Mouse (Mus musculus) neural tube, embryonic 14.5 days (tissue): Measurements from ENCODE around the gene Pip4p1. TPM values are rescaled to one million over a fixed set of nuclear protein-coding genes. Genes with fewer than 3 reads are reported as not detected.
A peak's percentile ranks its signal among the peaks of the same experiment; 100 is the strongest.
"Not testable (repeated sequence)": the region's sequence is repeated elsewhere in the genome, so short reads cannot be mapped to it uniquely, and the experiment has no call there.

Experiments
- ATAC-seq: fragments of 200-750 bp; cut with Nextera tagmentation; 2 replicates; pipeline ENCODE4 v1.8.0; 2017; ENCODE audit warnings: low read depth, mild to moderate bottlenecking, moderate TSS enrichment, moderate library complexity
- H3K27ac ChIP-seq: fragments of 300-500 bp; sonication (generic); 2 replicates; pipeline ENCODE4 v1.5.1; 2014; ENCODE audit warnings: low read depth, mild to moderate bottlenecking, control low read depth, low read length, moderate library complexity, mixed read lengths
- H3K27me3 ChIP-seq: fragments of 300-500 bp; sonication (generic); 2 replicates; pipeline ENCODE4 v1.6.1; 2014; ENCODE audit warnings: low read length; ENCODE audit not compliant: control insufficient read depth, insufficient read depth
- H3K36me3 ChIP-seq: fragments of 300-500 bp; sonication (generic); 2 replicates; pipeline ENCODE4 v1.6.1; 2014; ENCODE audit warnings: low read length, mixed read lengths; ENCODE audit not compliant: control insufficient read depth, insufficient read depth
- H3K4me1 ChIP-seq: fragments of 300-500 bp; sonication (generic); 2 replicates; pipeline ENCODE4 v1.6.1; 2014; ENCODE audit warnings: low read length; ENCODE audit not compliant: control insufficient read depth, insufficient read depth
- H3K4me2 ChIP-seq: fragments of 300-500 bp; sonication (generic); 2 replicates; pipeline ENCODE4 v1.6.1; 2014; ENCODE audit warnings: mild to moderate bottlenecking, low read depth, low read length, control low read depth
- H3K4me3 ChIP-seq: fragments of 300-500 bp; sonication (generic); 2 replicates; pipeline ENCODE4 v1.5.1; 2014; ENCODE audit warnings: low read depth, low read length, control low read depth, mixed read lengths
- H3K9ac ChIP-seq: fragments of 300-500 bp; sonication (generic); replicated peaks from 2 replicates; pipeline ENCODE4 v1.6.1; 2014; ENCODE audit warnings: low read depth, mild to moderate bottlenecking, control low read depth, low read length, mixed read lengths
- H3K9me3 ChIP-seq: fragments of 300-500 bp; sonication (generic); 2 replicates; pipeline ENCODE4 v1.6.1; 2016; ENCODE audit warnings: low read length; ENCODE audit not compliant: control insufficient read depth
- WGBS: fragments of 180-500 bp; shearing (Covaris S2); extraction: QIAGEN DNeasy Blood & Tissue Kit; methylation state at CpG from one replicate; pipeline ENCODE4 v1.1.7; 2014; 5-methylcytosine and 5-hydroxymethylcytosine counted together
- polyA plus RNA-seq: library from polyadenylated mRNA; unstranded; fragments of >200 nt; fragmentation: Nextera tagmentation; extraction: Ambion mirVana; gene quantifications from 2 replicates; pipeline ENCODE4 v1.2.1, GENCODE M21; 2014

Pip4p1 gene
- polyA plus RNA-seq, 1 experiment from 2014 or later, result 68.4 TPM

- peak; percentile 46; the same call in 1 of the 2 replicates for ATAC-seq
- Histone ChIP-seq H3K27me3 (no peaks in the 10 kb centered on the region), H3K4me1 (no peaks in the 10 kb centered on the region), H3K27ac (0 out of 2 replicates have a peak overlapping the region, but pooled peaks have one; percentile 34), H3K9me3 (no peaks in the 10 kb centered on the region), H3K36me3 (no peaks in the 10 kb centered on the region), H3K9ac (no peak overlapping the region), H3K4me3 (no peak overlapping the region), H3K4me2 (no peak overlapping the region)
- 12% methylated on average over 12 of the region's 12 CpGs for WGBS
Measured at GRCm38 (mm10) chr14:50969558-50970544, 39.2 kb upstream of the Pip4p1 start.

- no peak for ATAC-seq
- 0% methylated on average over 1 of the region's 1 CpGs for WGBS
- H3K4me3 ChIP-seq, result no peak overlapping the region
- H3K9ac ChIP-seq, result no peak overlapping the region
- no peak overlapping the region for H3K4me2 ChIP-seq
- H3K36me3 ChIP-seq, result no peaks in the 10 kb centered on the region
- H3K4me1 ChIP-seq, result no peaks in the 10 kb centered on the region
- H3K27me3 ChIP-seq, result no peaks in the 10 kb centered on the region
- H3K9me3 ChIP-seq, result no peaks in the 10 kb centered on the region
- H3K27ac ChIP-seq, result no peak overlapping the region
Measured at GRCm38 (mm10) chr14:50969041-50969440, 38.4 kb upstream of the Pip4p1 start.

GRCm38 (mm10) chr14:50968216-50968980 lies 37.7 kb upstream of the Pip4p1 start:
- H3K9me3 ChIP-seq, result no peaks in the 10 kb centered on the region
- no peaks in the 10 kb centered on the region for H3K27me3 ChIP-seq
- H3K36me3 ChIP-seq, result no peaks in the 10 kb centered on the region
- H3K4me2 ChIP-seq, result no peak overlapping the region
- no peak overlapping the region for H3K4me3 ChIP-seq
- no peak overlapping the region for H3K9ac ChIP-seq
- no peaks in the 10 kb centered on the region for H3K4me1 ChIP-seq
- no peak overlapping the region for H3K27ac ChIP-seq
- 72% methylated on average over 5 of the region's 5 CpGs for WGBS
- ATAC-seq, result no peak

- WGBS, result 85% methylated on average over 5 of the region's 5 CpGs
- not testable (repeated sequence) for H3K9me3 ChIP-seq, H3K27me3 ChIP-seq, H3K27ac ChIP-seq, H3K4me1 ChIP-seq, H3K36me3 ChIP-seq, H3K4me3 ChIP-seq, H3K9ac ChIP-seq, H3K4me2 ChIP-seq, ATAC-seq
Measured at GRCm38 (mm10) chr14:50958289-50958995, 27.8 kb upstream of the Pip4p1 start.

- not testable (repeated sequence) for ATAC-seq, H3K27ac ChIP-seq, H3K27me3 ChIP-seq, H3K4me2 ChIP-seq, H3K9me3 ChIP-seq, H3K4me1 ChIP-seq, H3K36me3 ChIP-seq, H3K4me3 ChIP-seq, H3K9ac ChIP-seq
- WGBS, result 73% methylated on average over 3 of the region's 3 CpGs
Measured at GRCm38 (mm10) chr14:50957146-50957545, 26.5 kb upstream of the Pip4p1 start.

- not testable (repeated sequence) for H3K4me2 ChIP-seq, H3K9me3 ChIP-seq, H3K9ac ChIP-seq, H3K4me1 ChIP-seq, H3K27me3 ChIP-seq, H3K27ac ChIP-seq, ATAC-seq, H3K36me3 ChIP-seq, H3K4me3 ChIP-seq
- WGBS, result 82% methylated on average over 6 of the region's 6 CpGs
Measured at GRCm38 (mm10) chr14:50956724-50957123, 26.1 kb upstream of the Pip4p1 start.

- H3K9ac ChIP-seq, H3K4me3 ChIP-seq: not testable (repeated sequence)
Measured at GRCm38 (mm10) chr14:50955942-50956508, 25.4 kb upstream of the Pip4p1 start, which contains the start of gene Pnp2. Gene Pnp2 (plus strand): TSS chr14:50955992.

GRCm38 (mm10) chr14:50955487-50955886 lies 24.8 kb upstream of the Pip4p1 start:
- WGBS, result 92% methylated on average over 10 of the region's 10 CpGs
- H3K27me3 ChIP-seq, result no peaks in the 10 kb centered on the region
- no peak overlapping the region for H3K4me3 ChIP-seq
- H3K4me1 ChIP-seq, result no peaks in the 10 kb centered on the region
- no peaks in the 10 kb centered on the region for H3K36me3 ChIP-seq
- ATAC-seq, result no peak
- H3K9ac ChIP-seq, result no peak overlapping the region
- H3K9me3 ChIP-seq, result no peaks in the 10 kb centered on the region
- no peak overlapping the region for H3K4me2 ChIP-seq
- H3K27ac ChIP-seq, result no peak overlapping the region

More at GRCm38 (mm10) chr14:50955942-50956508, 25.4 kb upstream of the Pip4p1 start, which contains the start of gene Pnp2:
- 0 out of 2 replicates have a peak within 1 kb of the TSS, but pooled peaks have one; percentile 20 for H3K4me2 ChIP-seq
- ATAC-seq, result peak; percentile 95
- H3K27me3 ChIP-seq, H3K27ac ChIP-seq, H3K4me1 ChIP-seq, H3K9me3 ChIP-seq, H3K36me3 ChIP-seq: not testable (repeated sequence)
- WGBS, result 7% methylated on average over 18 of the region's 19 CpGs
